Mouse (Mus musculus) MEL (cell line): ENCODE results near the gene Npr3.

ENCODE experiments used
- CHD2 ChIP-seq: IDR thresholded peaks from 2 replicates; pipeline ENCODE4 v1.6.1; 2011; ENCODE audit warnings: low read length, improper control_type of control experiment
- CTCF ChIP-seq, 3 experiments: IDR thresholded peaks in 2 of 3; conservative IDR thresholded peaks in 1 of 3; 2 replicates each; pipeline ENCODE4 v1.5.1; 2011 to 2012; ENCODE audit warnings: low read length in 3 of 3, low read depth in 2 of 3, mild to moderate bottlenecking in 2 of 3, improper control_type of control experiment in 1 of 3, inconsistent platforms in 1 of 3, mixed read lengths in 1 of 3, moderate library complexity in 1 of 3; ENCODE audit not compliant: control insufficient read depth in 1 of 3, insufficient read depth in 1 of 3, poor library complexity in 1 of 3, severe bottlenecking in 1 of 3
- GABPA ChIP-seq: IDR thresholded peaks from 2 replicates; pipeline ENCODE4 v1.6.1; 2012; ENCODE audit warnings: low read depth, mild to moderate bottlenecking, inconsistent platforms, low read length, improper control_type of control experiment, moderate library complexity
- KAT2A ChIP-seq: conservative IDR thresholded peaks from 2 replicates; pipeline ENCODE4 v1.6.1; 2012; ENCODE audit warnings: low read depth, low read length, improper control_type of control experiment, inconsistent platforms
- NRF1 ChIP-seq: IDR thresholded peaks from 2 replicates; pipeline ENCODE4 v1.6.1; 2014; ENCODE audit warnings: low read depth, mild to moderate bottlenecking, inconsistent platforms, low read length, improper control_type of control experiment, moderate library complexity; ENCODE audit not compliant: poor library complexity, insufficient read depth, severe bottlenecking
- POLR2A ChIP-seq, 2 experiments: IDR thresholded peaks; 2 replicates each; pipeline ENCODE4 v1.6.1; 2011 to 2012; ENCODE audit warnings: low read length in 2 of 2, mild to moderate bottlenecking in 2 of 2, control low read depth in 1 of 2, improper control_type of control experiment in 1 of 2, low read depth in 1 of 2, moderate library complexity in 1 of 2; ENCODE audit not compliant: control insufficient read depth in 1 of 2, insufficient read depth in 1 of 2, poor library complexity in 1 of 2
- USF1 ChIP-seq: IDR thresholded peaks from 2 replicates; pipeline ENCODE4 v1.6.1; 2014; ENCODE audit warnings: low read depth, mild to moderate bottlenecking, inconsistent platforms, low read length, improper control_type of control experiment, moderate library complexity
- ZMIZ1 ChIP-seq: IDR thresholded peaks from 2 replicates; pipeline ENCODE4 v1.6.1; 2012; ENCODE audit warnings: low read depth, mild to moderate bottlenecking, inconsistent platforms, low read length, improper control_type of control experiment, moderate library complexity

DNA sequence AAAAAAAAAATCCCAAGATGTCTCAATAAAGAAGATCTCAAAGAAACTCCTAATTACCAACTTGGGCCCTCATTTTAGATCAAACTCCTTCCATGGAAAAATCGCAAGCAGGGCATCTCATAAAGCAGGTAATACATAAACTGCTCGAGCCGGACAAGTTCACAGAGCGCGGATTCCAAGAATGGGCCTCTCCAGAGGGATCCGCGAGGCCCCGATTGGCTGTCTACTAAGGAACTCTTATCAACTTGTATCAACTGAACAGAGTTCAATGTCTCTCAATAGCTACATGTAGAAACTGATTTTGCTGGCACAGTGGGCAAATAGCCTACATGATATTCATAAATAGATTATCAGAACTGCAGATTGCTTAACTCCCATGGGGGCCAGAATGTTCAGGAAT, 9.5 kb downstream of the Npr3 start:
- TF ChIP-seq USF1 (no peak), ZMIZ1 (no peak), CHD2 (no peak), POLR2A (IDR thresholded peaks at IDR 0.05; ENCODE audit: control insufficient read depth in 1 of 2, insufficient read depth in 1 of 2, low read depth in 1 of 2, low read length in 2 of 2, poor library complexity in 1 of 2) (no peak), CTCF (IDR thresholded peaks at IDR 0.05 in 2 of 3, conservative IDR thresholded peaks at IDR 0.05 in 1 of 3; ENCODE audit: control insufficient read depth in 1 of 3, insufficient read depth in 1 of 3, low read depth in 2 of 3, low read length in 3 of 3, poor library complexity in 1 of 3, severe bottlenecking in 1 of 3) (no peak), GABPA (no peak), NRF1 (no peak), KAT2A (no peak)
